Mouse (Mus musculus) effector memory CD4-positive, alpha-beta T cell, adult 7 months (primary cell): Measurements from ENCODE around the gene Rnf128. TPM values are rescaled to one million over a fixed set of nuclear protein-coding genes. Genes with fewer than 3 reads are reported as not detected.

Experiments
- polyA plus RNA-seq: library from polyadenylated mRNA; unstranded; fragments of 100-300 nt; shearing (Covaris generic); gene quantifications from one replicate; pipeline ENCODE4 v1.2.1, GENCODE M21; 2017

Gene Rnf128
- 19.0 TPM for polyA plus RNA-seq

GRCm38 (mm10) chrX:139562925-139563461, at the start of gene Rnf128:
TSS of gene Rnf128 (plus strand) at chrX:139563316.

GRCm38 (mm10) chrX:139684775-139685695, 121.9 kb downstream of the Rnf128 start, which contains the start of gene Tbc1d8b:
TSS of gene Tbc1d8b (plus strand) at chrX:139684996.

GRCm38 (mm10) chrX:139714381-139714780, 151.3 kb downstream of the Rnf128 start, which contains the start of gene Gm15013:
TSS of gene Gm15013 (minus strand) at chrX:139714481.

Other genes with a start within 250 kb of the Rnf128 start
- gene Trap1a, start 229.6 kb upstream of the Rnf128 start, polyA plus RNA-seq: not detected
- gene D330045A20Rik, start 82.9 kb upstream of the Rnf128 start, polyA plus RNA-seq: 0.40 TPM
- gene Tbc1d8b, start 121.7 kb downstream of the Rnf128 start, polyA plus RNA-seq: 10.2 TPM
- gene Gm15013, start 151.2 kb downstream of the Rnf128 start, polyA plus RNA-seq: 2.0 TPM
- gene Ripply1, start 219.0 kb downstream of the Rnf128 start, polyA plus RNA-seq: not detected
- not detected for gene Cldn2, start 237.5 kb downstream of the Rnf128 start, polyA plus RNA-seq